Mouse (Mus musculus) kidney, adult 8-10 months (tissue): Measurements from ENCODE around the gene Cyp4f18.
"Not testable (repeated sequence)": the region's sequence is repeated elsewhere in the genome, so short reads cannot be mapped to it uniquely, and the experiment has no call there.

ENCODE experiments used
- DNase-seq, 2 experiments: peaks; one replicate each; pipeline ENCODE4 v3.0.0; 2022

The Cyp4f18 gene

DNA sequence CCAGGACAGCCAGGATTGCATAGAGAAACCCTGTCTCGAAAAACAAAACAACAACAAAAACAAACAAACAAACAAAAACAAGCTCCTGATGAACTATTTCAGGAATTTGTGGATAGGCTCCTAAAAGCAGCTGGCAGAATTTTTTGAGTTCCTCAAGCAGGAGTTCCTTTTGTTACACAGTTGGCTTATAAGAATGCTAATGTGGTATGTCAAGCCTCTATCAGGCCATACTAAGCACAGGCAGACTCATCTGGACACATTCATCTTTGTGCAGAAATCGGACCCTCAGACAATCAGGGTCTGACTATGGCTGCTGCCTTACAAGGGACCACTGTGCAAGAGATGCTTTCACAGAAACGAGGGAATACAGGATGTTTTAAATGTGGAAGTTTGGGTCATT, 35.2 kb downstream of the Cyp4f18 start:
- DNase-seq: no peak

DNA sequence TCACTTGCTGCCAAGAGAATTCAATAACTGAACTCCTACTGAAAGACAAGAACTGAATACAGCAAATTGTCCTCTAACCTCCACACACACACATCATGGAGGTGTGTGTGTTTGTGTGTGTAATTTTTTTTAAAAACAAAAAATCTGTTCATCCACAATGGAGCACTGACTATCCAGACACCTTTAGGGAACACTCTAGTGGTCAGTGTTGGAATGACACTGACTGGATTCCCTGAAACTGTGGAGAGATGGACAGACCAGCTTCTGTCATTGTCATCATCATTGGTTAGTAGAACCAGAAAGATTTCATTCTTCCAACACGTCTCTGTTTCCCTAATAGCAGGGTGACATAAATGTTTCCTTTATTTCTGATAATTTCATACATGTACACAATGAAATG, 37.5 kb downstream of the Cyp4f18 start:
- DNase-seq: peak in 1 of 2 experiments; percentile 19

DNA sequence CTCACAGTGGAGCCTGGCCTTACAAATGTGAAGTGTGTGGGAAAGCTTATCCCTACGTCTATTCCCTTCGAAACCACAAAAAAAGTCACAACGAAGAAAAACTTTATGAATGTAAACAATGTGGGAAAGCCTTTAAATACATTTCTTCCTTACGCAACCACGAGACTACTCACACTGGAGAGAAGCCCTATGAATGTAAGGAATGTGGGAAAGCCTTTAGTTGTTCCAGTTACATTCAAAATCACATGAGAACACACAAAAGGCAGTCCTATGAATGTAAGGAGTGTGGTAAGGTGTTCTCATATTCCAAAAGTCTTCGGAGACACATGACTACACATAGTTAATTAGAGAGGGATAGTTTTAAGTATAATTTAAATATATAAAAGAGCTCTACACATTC, 40.8 kb downstream of the Cyp4f18 start:
- no peak for DNase-seq

DNA sequence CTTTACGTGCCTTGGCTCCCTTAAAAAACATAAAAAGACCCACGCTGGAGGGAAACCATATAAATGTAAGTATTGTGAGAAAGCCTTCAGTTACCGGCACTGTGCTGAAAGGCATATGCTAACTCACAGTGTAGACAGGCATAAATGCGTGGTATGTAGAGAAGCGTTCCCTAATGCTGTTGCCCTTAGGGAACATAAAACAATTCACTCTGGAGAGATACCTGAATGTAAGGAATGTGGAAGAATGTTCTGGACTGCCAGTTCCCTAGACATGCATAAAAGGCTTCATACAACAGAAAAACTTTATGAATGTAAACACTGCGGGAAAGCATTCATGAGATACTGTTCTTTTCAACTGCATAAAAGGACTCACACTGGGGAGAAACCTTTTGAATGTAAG, 41.3 kb downstream of the Cyp4f18 start:
- DNase-seq: no peak

DNA sequence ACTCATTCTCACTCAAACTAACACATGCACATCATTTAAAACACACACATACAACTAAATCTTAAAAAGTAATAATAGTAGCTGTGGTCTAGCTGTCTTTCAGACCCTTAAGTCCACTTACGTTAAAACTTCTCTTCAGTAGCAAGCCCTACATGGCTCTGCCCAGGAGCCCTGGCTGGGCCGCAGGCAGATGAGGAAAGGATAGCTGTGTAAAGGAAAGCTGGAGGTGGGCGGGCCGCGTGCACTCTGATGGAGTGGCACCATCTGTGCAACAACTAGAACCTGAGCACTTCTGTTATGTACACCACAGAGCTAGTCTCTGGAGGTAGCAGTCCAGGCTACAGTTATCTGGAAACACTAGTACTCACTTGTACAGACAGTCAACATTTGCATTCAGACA, 42.2 kb downstream of the Cyp4f18 start:
- no peak for DNase-seq

DNA sequence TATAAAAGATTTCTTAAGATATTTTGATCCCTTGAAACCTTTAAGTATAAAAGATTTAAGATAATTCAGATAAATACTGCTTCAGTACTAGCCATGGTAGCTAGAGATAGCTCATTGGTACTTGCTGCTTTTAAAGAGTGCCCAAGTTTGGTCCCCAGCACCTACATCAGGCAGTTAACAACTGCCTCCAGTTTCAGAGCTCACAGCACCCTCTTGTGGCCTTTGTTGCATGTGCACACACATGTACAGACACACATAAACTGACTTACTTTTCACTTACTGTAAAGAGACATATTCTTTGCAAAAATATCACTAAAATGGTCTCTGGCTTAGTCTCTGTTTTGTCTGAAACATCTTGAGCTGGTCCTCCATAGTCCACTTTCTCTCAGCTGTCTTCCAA, 43.0 kb downstream of the Cyp4f18 start:
- DNase-seq: no peak

DNA sequence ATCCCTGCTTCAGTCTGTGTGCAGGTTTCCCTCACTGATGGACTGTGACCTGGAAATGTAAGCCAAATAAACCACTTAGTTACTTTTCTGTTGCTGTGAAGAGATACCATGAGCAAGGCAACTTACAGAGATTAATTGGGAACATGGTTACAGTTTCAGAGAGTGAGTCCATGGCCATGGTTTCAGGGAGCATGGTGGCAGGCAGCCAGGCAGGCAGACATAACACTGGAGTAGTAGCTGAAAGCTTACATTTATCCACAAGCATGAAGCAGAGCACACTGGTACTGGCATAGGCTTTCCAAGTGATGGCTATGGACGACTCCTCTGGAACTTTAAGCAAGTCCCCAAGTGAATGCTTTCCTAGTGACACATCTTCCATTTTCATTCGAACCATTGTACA, 44.3 kb downstream of the Cyp4f18 start:
- no peak for DNase-seq

DNA sequence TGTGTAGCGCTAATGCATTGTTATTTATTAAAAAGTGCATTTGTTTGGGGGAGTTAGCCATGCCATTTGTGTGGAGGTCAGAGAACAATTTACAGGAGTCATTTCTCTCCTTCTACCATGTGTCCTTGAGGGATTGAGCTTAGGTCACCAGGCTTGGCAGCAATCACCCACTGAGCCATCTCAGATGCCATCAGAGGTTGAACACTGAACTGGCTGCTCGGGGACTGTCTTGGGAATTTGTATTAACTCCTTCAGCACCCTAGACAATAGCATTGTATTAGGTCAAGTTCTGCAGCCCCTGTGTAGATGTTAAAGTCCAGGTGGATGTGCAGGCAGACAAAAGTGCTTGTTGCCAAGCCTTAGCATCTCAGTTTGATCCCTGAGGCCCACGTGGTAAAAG, 45.4 kb downstream of the Cyp4f18 start:
- no peak for DNase-seq

GRCm38 (mm10) chr8:71961796-71962195, 47.6 kb downstream of the Cyp4f18 start:
- DNase-seq: no peak

- no peak for DNase-seq
These were observed 48.9 kb downstream of the Cyp4f18 start for GRCm38 (mm10) chr8:71960483-71960882.

GRCm38 (mm10) chr8:71954666-71955065, 54.8 kb downstream of the Cyp4f18 start:
- no peak for DNase-seq

DNA sequence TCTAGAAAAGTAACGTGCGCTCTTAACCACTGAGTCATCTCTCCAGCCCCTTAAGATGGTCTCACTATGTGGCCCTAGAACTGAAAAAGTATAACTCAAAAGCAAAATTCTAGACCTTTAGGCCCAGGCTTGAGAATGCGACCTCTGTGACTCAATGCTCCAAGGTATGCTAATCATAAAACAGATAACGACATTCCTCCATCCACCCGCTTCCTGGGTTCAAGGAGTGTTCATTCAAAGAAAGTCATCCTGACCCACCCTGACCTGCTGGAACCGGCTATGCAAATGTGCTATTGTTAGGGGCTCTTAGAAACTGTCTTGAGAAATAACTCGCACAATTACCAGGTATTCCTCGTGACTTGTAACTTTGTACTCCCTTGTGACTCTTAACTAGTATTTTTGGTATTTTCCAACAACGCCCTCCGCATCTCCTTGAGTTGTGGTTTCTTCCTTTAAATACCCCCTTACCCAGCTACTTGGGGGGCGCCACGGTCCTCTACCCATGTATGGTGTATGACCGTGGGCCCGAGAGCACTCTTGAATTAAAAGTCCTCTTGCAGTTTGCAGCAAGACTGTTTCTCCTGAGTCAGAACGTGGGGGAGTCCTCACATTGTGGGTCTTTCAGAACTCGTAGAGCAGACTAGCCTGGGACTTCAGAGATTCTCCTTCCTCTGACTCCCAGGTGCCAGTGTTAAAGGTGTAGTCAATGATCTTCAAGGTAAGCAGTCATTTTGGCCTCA, 56.3 kb downstream of the Cyp4f18 start:
- not testable (repeated sequence) for DNase-seq

DNA sequence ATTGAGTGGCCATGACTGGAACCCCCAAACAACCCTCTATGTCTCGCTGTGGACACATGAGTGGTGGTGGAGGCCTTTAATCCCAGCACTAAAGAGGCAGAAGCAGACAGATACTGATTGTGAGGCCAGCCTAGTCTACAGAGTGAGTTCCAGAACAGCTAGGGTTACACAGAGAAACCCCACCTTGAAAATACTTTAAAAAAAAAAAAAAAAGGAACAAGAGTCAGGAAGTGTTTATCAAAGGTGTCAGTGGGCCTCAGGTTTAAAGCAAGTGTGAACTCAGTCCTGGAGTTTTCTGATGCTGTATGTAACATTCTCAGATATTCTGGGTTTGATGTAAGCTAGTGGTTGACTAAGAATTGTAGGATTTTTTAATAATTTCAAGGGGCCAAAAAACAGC, 56.9 kb downstream of the Cyp4f18 start:
- DNase-seq: no peak

DNA sequence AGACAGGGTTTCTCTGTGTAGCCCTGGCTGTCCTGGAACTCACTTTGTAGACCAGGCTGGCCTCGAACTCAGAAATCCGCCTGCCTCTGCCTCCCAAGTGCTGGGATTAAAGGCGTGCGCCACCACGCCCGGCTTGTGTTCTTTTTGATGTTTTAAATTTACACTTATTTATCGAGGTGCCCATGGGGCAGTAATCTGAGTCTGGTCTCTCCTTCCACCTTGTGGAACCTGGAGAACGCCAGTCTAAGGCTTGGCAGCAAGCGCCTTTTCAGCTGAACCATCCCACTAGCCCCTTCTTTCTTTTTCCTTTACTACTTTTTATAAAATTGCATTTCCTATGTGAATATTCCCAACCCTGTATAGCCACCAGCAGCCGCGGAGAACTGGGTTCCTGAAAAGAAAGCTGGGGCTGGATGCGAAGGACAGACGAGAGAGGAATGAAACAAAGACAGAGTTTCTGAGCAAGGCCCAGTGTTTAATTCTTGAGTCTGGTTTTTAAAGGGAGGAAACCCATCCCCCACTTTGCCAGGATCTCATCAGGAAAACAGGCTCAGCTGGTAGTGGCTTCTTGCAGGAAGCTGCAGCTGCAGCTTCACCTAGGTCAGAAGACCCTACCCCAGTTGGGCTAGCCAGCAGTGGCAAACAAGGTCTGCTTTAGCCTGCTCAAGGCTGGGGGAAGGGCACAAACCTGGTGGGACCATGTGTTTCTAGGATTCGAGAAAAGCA, 57.8 kb downstream of the Cyp4f18 start:
- no peak for DNase-seq

- DNase-seq: peak; percentile 97 to 99
These were observed 58.8 kb downstream of the Cyp4f18 start, which contains the start of gene Zfp961 for GRCm38 (mm10) chr8:71950482-71951221. TSS of gene Zfp961 (plus strand) at chr8:71951038.

DNA sequence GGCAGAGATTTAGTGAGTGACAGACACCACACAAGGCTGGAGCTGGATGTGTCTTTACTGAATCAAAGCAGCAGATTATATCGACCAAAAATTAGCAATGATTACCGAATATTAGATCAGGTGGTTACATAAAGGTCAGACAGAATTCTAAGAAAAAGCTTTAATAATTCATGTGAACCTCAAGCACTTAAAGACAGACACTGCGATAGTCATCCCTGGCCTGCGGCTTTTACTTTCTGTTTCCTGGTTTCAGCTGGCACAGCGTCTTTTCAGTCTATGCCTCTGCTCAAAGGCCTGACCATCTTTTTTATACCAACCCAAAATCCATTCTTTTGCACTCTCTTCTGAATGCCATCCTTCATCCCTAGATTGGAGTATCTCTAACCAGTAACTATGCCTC, 60.8 kb downstream of the Cyp4f18 start:
- DNase-seq: no peak

DNA sequence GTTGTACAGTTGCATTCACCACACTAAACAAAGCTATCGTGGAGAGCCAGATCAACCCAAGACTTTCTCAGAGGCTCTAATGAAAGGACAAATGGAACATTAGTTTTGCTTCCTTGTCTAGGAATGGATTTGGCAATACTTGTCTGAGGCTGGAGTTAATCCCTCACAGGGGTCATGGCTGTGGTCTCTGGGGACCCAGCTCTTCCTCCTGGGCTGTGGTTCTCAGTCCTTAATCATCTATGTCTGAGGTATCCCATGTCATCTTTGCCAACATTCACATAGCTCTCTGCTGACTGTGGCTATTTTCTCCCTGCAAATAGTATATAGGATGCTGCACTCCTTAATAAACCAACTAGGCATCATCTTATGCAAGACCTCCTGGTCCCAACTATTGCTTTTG, 67.7 kb downstream of the Cyp4f18 start:
- DNase-seq: no peak

- DNase-seq: no peak
These were observed 68.9 kb downstream of the Cyp4f18 start for GRCm38 (mm10) chr8:71940293-71941208.
